In the genomic region with DNA sequence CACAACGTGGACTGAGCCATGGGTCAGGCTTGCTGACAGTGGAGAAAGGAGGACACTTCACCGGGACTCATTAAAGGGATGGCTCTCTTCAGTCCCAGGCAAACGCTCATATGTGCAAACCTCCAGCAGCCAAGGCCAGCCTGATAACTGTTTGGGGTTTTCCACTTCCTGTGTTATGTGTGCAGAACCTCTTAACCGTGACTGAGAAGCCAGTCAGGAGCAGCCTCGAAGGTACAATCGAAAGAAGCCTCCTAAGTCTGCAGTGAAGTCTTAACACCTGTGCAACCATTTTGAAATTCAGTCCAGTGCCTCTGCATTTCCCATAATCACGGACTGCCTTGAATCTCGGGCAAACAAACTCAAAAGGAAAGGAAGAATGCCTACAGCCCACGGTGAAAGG, we compare ENCODE assay signal across 8 mouse cellular contexts. TPM values are rescaled to one million over a fixed set of nuclear protein-coding genes. Genes with fewer than 3 reads are reported as not detected.
DNase-seq lines count a peak whose midpoint lies in the region; ATAC-seq and TF ChIP-seq lines count a peak whose summit lies in the region.

No protein-coding gene starts in this region.

- no peak overlapping the region for H3K4me3 ChIP-seq in midbrain, embryonic 12.5 days
- no peak overlapping the region for H3K4me3 ChIP-seq in midbrain, embryonic 10.5 days
- H3K4me3 ChIP-seq in hindbrain, postnatal 0 days (ENCODE audit: low read length), result peak overlapping the region; percentile 81
- H3K4me3 ChIP-seq in kidney, adult 2 months (ENCODE audit: insufficient read depth, low read depth, low read length), result no peak overlapping the region

- 40% methylated on average over 9 of the region's 9 CpGs for WGBS in midbrain, embryonic 12.5 days
- WGBS in midbrain, embryonic 10.5 days, result 40% methylated on average over 9 of the region's 9 CpGs
- WGBS in hindbrain, postnatal 0 days, result 31% methylated on average over 9 of the region's 9 CpGs
- WGBS in kidney, adult 2 months, result 64% methylated on average over 9 of the region's 9 CpGs

- H3K36me3 ChIP-seq in midbrain, embryonic 12.5 days, result no peaks in the 10 kb centered on the region
- no peaks in the 10 kb centered on the region for H3K36me3 ChIP-seq in midbrain, embryonic 10.5 days
- H3K36me3 ChIP-seq in hindbrain, postnatal 0 days (ENCODE audit: insufficient read depth, low read length), result no peaks in the 10 kb centered on the region
- no peaks in the 10 kb centered on the region for H3K36me3 ChIP-seq in kidney, adult 2 months (ENCODE audit: control insufficient read depth, insufficient read depth, low read length)

- ATAC-seq in midbrain, embryonic 12.5 days (ENCODE audit: low FRiP score, low read depth), result no peak
- ATAC-seq in hindbrain, postnatal 0 days, result no peak

- no peak overlapping the region for H3K9ac ChIP-seq in midbrain, embryonic 12.5 days (replicated peaks)
- no peak overlapping the region for H3K9ac ChIP-seq in hindbrain, postnatal 0 days (replicated peaks; ENCODE audit: low read length)

- H3K9me3 ChIP-seq in midbrain, embryonic 12.5 days, result no peaks in the 10 kb centered on the region
- H3K9me3 ChIP-seq in midbrain, embryonic 10.5 days (replicated peaks), result no peaks in the 10 kb centered on the region
- H3K9me3 ChIP-seq in hindbrain, postnatal 0 days (ENCODE audit: low read length), result no peaks in the 10 kb centered on the region

- TF ChIP-seq CTCF in hindbrain, postnatal 0 days (IDR thresholded peaks at IDR 0.05; ENCODE audit: low read depth), result no peak
- TF ChIP-seq CTCF in kidney, adult 2 months (conservative IDR thresholded peaks at IDR 0.05; ENCODE audit: insufficient read depth, insufficient read length, low read depth, low read length), result no peak

- peaks cover 30% of the 10 kb centered on the region for H3K4me1 ChIP-seq in midbrain, embryonic 12.5 days
- peaks cover 42% of the 10 kb centered on the region for H3K4me1 ChIP-seq in midbrain, embryonic 10.5 days
- peaks cover 13% of the 10 kb centered on the region for H3K4me1 ChIP-seq in hindbrain, postnatal 0 days (ENCODE audit: insufficient read depth, low read length)
- H3K4me1 ChIP-seq in kidney, adult 2 months (ENCODE audit: control insufficient read depth, insufficient read depth, low read length), result peaks cover 7% of the 10 kb centered on the region; the same call in 1 of the 2 replicates

- no peak overlapping the region for H3K27ac ChIP-seq in midbrain, embryonic 12.5 days (replicated peaks)
- H3K27ac ChIP-seq in midbrain, embryonic 10.5 days (replicated peaks), result no peak overlapping the region
- H3K27ac ChIP-seq in hindbrain, postnatal 0 days, result no peak overlapping the region
- no peak overlapping the region for H3K27ac ChIP-seq in kidney, adult 2 months (ENCODE audit: insufficient read depth, low read depth, low read length)

- H3K27me3 ChIP-seq in midbrain, embryonic 12.5 days, result peaks cover 61% of the 10 kb centered on the region
- peaks cover 89% of the 10 kb centered on the region for H3K27me3 ChIP-seq in midbrain, embryonic 10.5 days (ENCODE audit: low read depth, poor library complexity, severe bottlenecking)
- H3K27me3 ChIP-seq in hindbrain, postnatal 0 days (ENCODE audit: insufficient read depth, low read length), result no peaks in the 10 kb centered on the region
- H3K27me3 ChIP-seq in kidney, adult 2 months (replicated peaks; ENCODE audit: control insufficient read depth, insufficient read depth, low read length), result no peaks in the 10 kb centered on the region

- peak overlapping the region; percentile 98; the same call in 1 of the 2 replicates for H3K4me2 ChIP-seq in midbrain, embryonic 12.5 days (replicated peaks)
- H3K4me2 ChIP-seq in hindbrain, postnatal 0 days (ENCODE audit: low read depth, low read length), result peak overlapping the region; percentile 86

- TF ChIP-seq POLR2A in kidney, adult 2 months (IDR thresholded peaks at IDR 0.05; ENCODE audit: low read depth, low read length), result no peak

- peak; percentile 33 for DNase-seq in cerebellum, adult 9-11 months
- DNase-seq in cerebellum, adult 9-10 months, result no peak
- DNase-seq in midbrain, embryonic 10.5 days (ENCODE audit: low spot score), result no peak
- no peak for DNase-seq in hindbrain, postnatal 0 days (ENCODE audit: low spot score)
- DNase-seq in thymus, postnatal 0 days (ENCODE audit: low spot score), result peak; percentile 59
- DNase-seq in urinary bladder, postnatal 14 days (ENCODE audit: low spot score), result no peak
- no peak for DNase-seq in kidney, adult 2 months

RNA-seq across cellular contexts. Expression of gene Gfod1, which starts 3.1 kb away (rescaled TPM):
- polyA plus RNA-seq in midbrain, embryonic 12.5 days (2016; fragmentation: Nextera tagmentation; extraction: Ambion mirVana), result 1.0 and 1.6 TPM in 2 replicates
- polyA plus RNA-seq in midbrain, embryonic 10.5 days (2016; fragmentation: Nextera tagmentation; extraction: Ambion mirVana), result 0.10 and 0.37 TPM in 2 replicates
- total RNA-seq in hindbrain, postnatal 0 days (2014; rRNA removed), result 26.3 and 26.9 TPM in 2 replicates
- 2.6 and 2.7 TPM in 2 replicates for polyA plus RNA-seq in hindbrain, postnatal 0 days (2015; fragmentation: Nextera tagmentation; extraction: Ambion mirVana)
- polyA plus RNA-seq in thymus, postnatal 0 days (2015; fragmentation: Nextera tagmentation; extraction: Ambion mirVana), result 1.1 and 1.8 TPM in 2 replicates
- polyA plus RNA-seq in kidney, adult 2 months (2012; rRNA removed), result 1.6 and 2.0 TPM in 2 replicates

Comparison
In these comparisons a context has a peak if more than half of its experiments do, and no peak if none do; other contexts are left out.
1. DNase-seq: peak in cerebellum, adult 9-11 months (single experiment) and thymus, postnatal 0 days (single experiment); none in cerebellum, adult 9-10 months (single experiment), midbrain, embryonic 10.5 days (single experiment), hindbrain, postnatal 0 days (single experiment), urinary bladder, postnatal 14 days (single experiment) and kidney, adult 2 months (single experiment).